ENCODE assay signal across 16 mouse cellular contexts in the genomic region with DNA sequence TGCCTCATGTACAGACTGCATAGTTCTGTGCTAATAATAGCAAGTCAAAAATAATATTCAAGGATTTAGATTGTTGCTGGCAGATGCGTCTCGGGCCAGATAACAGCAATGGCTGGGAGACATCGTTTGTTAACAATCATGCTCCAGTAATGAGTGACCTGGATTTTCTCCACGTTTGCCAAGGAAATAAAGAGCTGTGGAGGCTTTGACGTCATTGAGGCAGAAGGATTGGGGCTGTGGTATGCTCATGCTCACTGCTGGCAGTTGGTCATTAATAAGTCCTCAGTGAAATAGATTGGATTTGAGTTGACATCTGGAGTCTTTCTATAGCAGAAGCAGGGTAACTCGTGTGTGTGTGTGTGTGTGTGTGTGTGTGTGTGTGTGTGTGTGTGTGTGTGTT.
DNase-seq lines count a peak whose midpoint lies in the region; ATAC-seq and TF ChIP-seq lines count a peak whose summit lies in the region.
"Had no signal": no experiment of that assay in that cellular context is flagged by ENCODE, and none has a peak within 500 bp of the region (broad histone marks: within the 10 kb centered on the region; RNA-seq: fewer than 3 reads in every experiment).

No protein-coding gene starts in this region.

- H3K27ac ChIP-seq in heart, postnatal 0 days (ENCODE audit: low read depth) = no peak overlapping the region; the same call in 1 of the 2 replicates
- H3K27ac ChIP-seq in lung, embryonic 16.5 days (ENCODE audit: low read length) = no peak overlapping the region
- no peak overlapping the region for H3K27ac ChIP-seq in forebrain, embryonic 14.5 days (ENCODE audit: low read depth, low read length)
- H3K27ac ChIP-seq: layer of hippocampus, adult 2 months; limb, embryonic 13.5 days; liver, embryonic 15.5 days had no signal

- peaks cover 3% of the 10 kb centered on the region for H3K4me1 ChIP-seq in heart, postnatal 0 days (ENCODE audit: control insufficient read depth, insufficient read depth)
- 0 out of 2 replicates have a peak, but pooled peaks cover 4% of the 10 kb centered on the region for H3K4me1 ChIP-seq in lung, embryonic 16.5 days (replicated peaks; ENCODE audit: control insufficient read depth, insufficient read depth, low read length)
- no peaks in the 10 kb centered on the region for H3K4me1 ChIP-seq in forebrain, embryonic 14.5 days (ENCODE audit: control insufficient read depth, insufficient read depth, low read length)
- H3K4me1 ChIP-seq: limb, embryonic 13.5 days; liver, embryonic 15.5 days had no signal

- no peaks in the 10 kb centered on the region for H3K27me3 ChIP-seq in heart, postnatal 0 days (ENCODE audit: control insufficient read depth, insufficient read depth, low read length)
- no peaks in the 10 kb centered on the region for H3K27me3 ChIP-seq in lung, embryonic 16.5 days (ENCODE audit: control insufficient read depth, insufficient read depth, low read depth, low read length)
- no peaks in the 10 kb centered on the region for H3K27me3 ChIP-seq in forebrain, embryonic 14.5 days (replicated peaks; ENCODE audit: control insufficient read depth, insufficient read depth, low read length)
- H3K27me3 ChIP-seq: heart, embryonic 12.5 days; limb, embryonic 13.5 days; liver, embryonic 15.5 days had no signal

- 27% methylated on average over 6 of the region's 6 CpGs for WGBS in heart, postnatal 0 days
- WGBS in lung, embryonic 16.5 days = 36% methylated on average over 6 of the region's 6 CpGs
- WGBS in forebrain, embryonic 14.5 days = 46% methylated on average over 6 of the region's 6 CpGs

- no peaks in the 10 kb centered on the region for H3K9me3 ChIP-seq in heart, postnatal 0 days (replicated peaks; ENCODE audit: control insufficient read depth, low read length)
- no peaks in the 10 kb centered on the region for H3K9me3 ChIP-seq in lung, embryonic 16.5 days (ENCODE audit: control insufficient read depth, low read length)
- H3K9me3 ChIP-seq in forebrain, embryonic 14.5 days (replicated peaks; ENCODE audit: control insufficient read depth, low read length) = no peaks in the 10 kb centered on the region
- H3K9me3 ChIP-seq: heart, embryonic 12.5 days; limb, embryonic 13.5 days; liver, embryonic 15.5 days had no signal

- H3K36me3 ChIP-seq in heart, postnatal 0 days (replicated peaks; ENCODE audit: control insufficient read depth, insufficient read depth, low read length) = no peaks in the 10 kb centered on the region
- H3K36me3 ChIP-seq in lung, embryonic 16.5 days (ENCODE audit: control insufficient read depth, insufficient read depth, low read length) = no peaks in the 10 kb centered on the region
- H3K36me3 ChIP-seq in forebrain, embryonic 14.5 days (ENCODE audit: control insufficient read depth, insufficient read depth, low read length) = no peaks in the 10 kb centered on the region
- H3K36me3 ChIP-seq: heart, embryonic 12.5 days; limb, embryonic 13.5 days; liver, embryonic 15.5 days had no signal

- ATAC-seq in heart, postnatal 0 days (ENCODE audit: insufficient read depth, low read depth) = no peak
- peak; percentile 57; the same call in 1 of the 2 replicates for ATAC-seq in lung, embryonic 16.5 days (ENCODE audit: low read depth)
- ATAC-seq in forebrain, embryonic 14.5 days = no peak

- TF ChIP-seq EP300 in heart, postnatal 0 days (IDR thresholded peaks at IDR 0.05; ENCODE audit: low read depth) = no peak

- no peak for TF ChIP-seq CTCF in heart, postnatal 0 days (IDR thresholded peaks at IDR 0.05; ENCODE audit: low read depth)

- H3K4me2 ChIP-seq in heart, postnatal 0 days (ENCODE audit: low read depth, low read length) = no peak overlapping the region
- no peak overlapping the region for H3K4me2 ChIP-seq in lung, embryonic 16.5 days (ENCODE audit: low read depth, low read length)
- H3K4me2 ChIP-seq in forebrain, embryonic 14.5 days (ENCODE audit: low read length) = no peak overlapping the region
- H3K4me2 ChIP-seq: heart, embryonic 12.5 days; limb, embryonic 13.5 days; liver, embryonic 15.5 days had no signal

- peak; percentile 62 for DNase-seq in heart, postnatal 0 days (ENCODE audit: low spot score)
- DNase-seq in heart, adult 8-10 months (ENCODE audit: low spot score) = no peak
- no peak for DNase-seq in lung, postnatal 25 days (ENCODE audit: low spot score)
- DNase-seq in brain, adult 2 months (ENCODE audit: low read depth, low spot score) = peak; percentile 22
- peak; percentile 18 to 32 for DNase-seq in lung, postnatal 4 days
- no peak for DNase-seq in forebrain, embryonic 14.5 days (ENCODE audit: low spot score)
- no peak for DNase-seq in cerebellum, adult 18-20 months
- DNase-seq: adrenal gland, adult 8-10 months; cerebellum, adult 8-10 months; right cerebral cortex, postnatal 25 days had no signal

- no peak overlapping the region for H3K4me3 ChIP-seq in heart, postnatal 0 days (ENCODE audit: low read depth, low read length)
- no peak overlapping the region for H3K4me3 ChIP-seq in lung, embryonic 16.5 days (ENCODE audit: low read length)
- no peak overlapping the region for H3K4me3 ChIP-seq in forebrain, embryonic 14.5 days (ENCODE audit: low read depth, low read length)
- H3K4me3 ChIP-seq: heart, embryonic 12.5 days; layer of hippocampus, adult 2 months; limb, embryonic 13.5 days; liver, embryonic 15.5 days; myocyte had no signal

- H3K9ac ChIP-seq in heart, postnatal 0 days (replicated peaks; ENCODE audit: low read depth, low read length) = no peak overlapping the region
- no peak overlapping the region for H3K9ac ChIP-seq in lung, embryonic 16.5 days (ENCODE audit: low read length)
- no peak overlapping the region for H3K9ac ChIP-seq in forebrain, embryonic 14.5 days (ENCODE audit: low read length)
- H3K9ac ChIP-seq: heart, embryonic 12.5 days; limb, embryonic 13.5 days; liver, embryonic 15.5 days had no signal

Comparison
In these comparisons a context has a peak if more than half of its experiments do, and no peak if none do; other contexts are left out.
1. DNase-seq: peak in heart, postnatal 0 days (single experiment), brain, adult 2 months (single experiment) and lung, postnatal 4 days (2 of 2); none in heart, adult 8-10 months (single experiment), lung, postnatal 25 days (single experiment), forebrain, embryonic 14.5 days (single experiment) and cerebellum, adult 18-20 months (0 of 2).